Mouse (Mus musculus): Measurements from ENCODE around the gene Klf11. TPM values are rescaled to one million over a fixed set of nuclear protein-coding genes. Genes with fewer than 3 reads are reported as not detected.
"Not testable (repeated sequence)": the region's sequence is repeated elsewhere in the genome, so short reads cannot be mapped to it uniquely, and the experiment has no call there.

Gene Klf11
- polyA plus RNA-seq, 1 experiment = 11.8 TPM

- WGBS = 90% methylated on average over 5 of the region's 5 CpGs
Measured at GRCm38 (mm10) chr12:24626401-24626800, 24.7 kb upstream of the Klf11 start.

GRCm38 (mm10) chr12:24627215-24627614 is 23.9 kb upstream of the Klf11 start:
- no peak for TF ChIP-seq POLR2A (IDR thresholded peaks at IDR 0.05; ENCODE audit: borderline replicate concordance, control insufficient read depth, low read depth, low read length)
- no peaks in the 10 kb centered on the region for H3K4me1 ChIP-seq (ENCODE audit: control insufficient read depth, insufficient read depth, low read length)
- H3K4me3 ChIP-seq (replicated peaks; ENCODE audit: control insufficient read depth, low read depth, low read length) = no peak overlapping the region
- 63% methylated on average over 3 of the region's 3 CpGs for WGBS
- no peak overlapping the region for H3K27ac ChIP-seq (ENCODE audit: control insufficient read depth, insufficient read depth, low read depth, low read length, poor library complexity)

More at GRCm38 (mm10) chr12:24626401-24626800, 24.7 kb upstream of the Klf11 start:
- H3K27ac ChIP-seq (ENCODE audit: control insufficient read depth, insufficient read depth, low read depth, low read length, poor library complexity) = no peak overlapping the region
- H3K4me3 ChIP-seq (replicated peaks; ENCODE audit: control insufficient read depth, low read depth, low read length) = no peak overlapping the region
- H3K4me1 ChIP-seq (ENCODE audit: control insufficient read depth, insufficient read depth, low read length) = no peaks in the 10 kb centered on the region
- TF ChIP-seq POLR2A (IDR thresholded peaks at IDR 0.05; ENCODE audit: borderline replicate concordance, control insufficient read depth, low read depth, low read length) = no peak
- TF ChIP-seq CTCF (IDR thresholded peaks at IDR 0.05; ENCODE audit: control insufficient read depth, insufficient read depth, low read length) = no peak

GRCm38 (mm10) chr12:24630220-24630619 is 20.9 kb upstream of the Klf11 start:
- H3K27ac ChIP-seq (ENCODE audit: control insufficient read depth, insufficient read depth, low read depth, low read length, poor library complexity) = no peak overlapping the region
- WGBS = 33% methylated on average over 1 of the region's 1 CpGs
- TF ChIP-seq CTCF (IDR thresholded peaks at IDR 0.05; ENCODE audit: control insufficient read depth, insufficient read depth, low read length) = no peak
- TF ChIP-seq POLR2A (IDR thresholded peaks at IDR 0.05; ENCODE audit: borderline replicate concordance, control insufficient read depth, low read depth, low read length) = no peak
- no peak overlapping the region for H3K4me3 ChIP-seq (replicated peaks; ENCODE audit: control insufficient read depth, low read depth, low read length)
- peaks cover 3% of the 10 kb centered on the region for H3K4me1 ChIP-seq (ENCODE audit: control insufficient read depth, insufficient read depth, low read length)

GRCm38 (mm10) chr12:24632404-24632803 is 18.7 kb upstream of the Klf11 start:
- 71% methylated on average over 4 of the region's 4 CpGs for WGBS
- TF ChIP-seq POLR2A (IDR thresholded peaks at IDR 0.05; ENCODE audit: borderline replicate concordance, control insufficient read depth, low read depth, low read length) = no peak
- no peak for TF ChIP-seq CTCF (IDR thresholded peaks at IDR 0.05; ENCODE audit: control insufficient read depth, insufficient read depth, low read length)
- peaks cover 3% of the 10 kb centered on the region for H3K4me1 ChIP-seq (ENCODE audit: control insufficient read depth, insufficient read depth, low read length)

GRCm38 (mm10) chr12:24633753-24634191 is 17.3 kb upstream of the Klf11 start:
- Histone ChIP-seq H3K4me1 (ENCODE audit: control insufficient read depth, insufficient read depth, low read length) (peaks cover 3% of the 10 kb centered on the region), H3K27ac (ENCODE audit: control insufficient read depth, insufficient read depth, low read depth, low read length, poor library complexity) (peak overlapping the region; percentile 9; the same call in 1 of the 2 replicates)

More at GRCm38 (mm10) chr12:24632404-24632803, 18.7 kb upstream of the Klf11 start:
- Histone ChIP-seq H3K4me3 (replicated peaks; ENCODE audit: control insufficient read depth, low read depth, low read length) (no peak overlapping the region), H3K27ac (ENCODE audit: control insufficient read depth, insufficient read depth, low read depth, low read length, poor library complexity) (no peak overlapping the region)

GRCm38 (mm10) chr12:24634212-24634611 is 16.9 kb upstream of the Klf11 start:
- TF ChIP-seq POLR2A (IDR thresholded peaks at IDR 0.05; ENCODE audit: borderline replicate concordance, control insufficient read depth, low read depth, low read length) (no peak), CTCF (IDR thresholded peaks at IDR 0.05; ENCODE audit: control insufficient read depth, insufficient read depth, low read length) (no peak)
- Histone ChIP-seq H3K27ac (ENCODE audit: control insufficient read depth, insufficient read depth, low read depth, low read length, poor library complexity) (0 out of 2 replicates have a peak overlapping the region, but pooled peaks have one; percentile 9), H3K4me1 (ENCODE audit: control insufficient read depth, insufficient read depth, low read length) (peaks cover 3% of the 10 kb centered on the region), H3K4me3 (replicated peaks; ENCODE audit: control insufficient read depth, low read depth, low read length) (no peak overlapping the region)
- WGBS = 30% methylated on average over 4 of the region's 4 CpGs

More at GRCm38 (mm10) chr12:24633753-24634191, 17.3 kb upstream of the Klf11 start:
- TF ChIP-seq POLR2A (IDR thresholded peaks at IDR 0.05; ENCODE audit: borderline replicate concordance, control insufficient read depth, low read depth, low read length) = no peak
- H3K4me3 ChIP-seq (replicated peaks; ENCODE audit: control insufficient read depth, low read depth, low read length) = no peak overlapping the region
- WGBS = 13% methylated on average over 1 of the region's 1 CpGs

- no peak overlapping the region for H3K4me3 ChIP-seq (replicated peaks; ENCODE audit: control insufficient read depth, low read depth, low read length)
- 91% methylated on average over 3 of the region's 3 CpGs for WGBS
- H3K4me1 ChIP-seq (ENCODE audit: control insufficient read depth, insufficient read depth, low read length) = peaks cover 3% of the 10 kb centered on the region
- no peak overlapping the region for H3K27ac ChIP-seq (ENCODE audit: control insufficient read depth, insufficient read depth, low read depth, low read length, poor library complexity)
- TF ChIP-seq CTCF (IDR thresholded peaks at IDR 0.05; ENCODE audit: control insufficient read depth, insufficient read depth, low read length) = no peak
- no peak for TF ChIP-seq POLR2A (IDR thresholded peaks at IDR 0.05; ENCODE audit: borderline replicate concordance, control insufficient read depth, low read depth, low read length)
Measured at GRCm38 (mm10) chr12:24634648-24635047, 16.4 kb upstream of the Klf11 start.

- H3K27ac ChIP-seq (ENCODE audit: control insufficient read depth, insufficient read depth, low read depth, low read length, poor library complexity); H3K4me1 ChIP-seq (ENCODE audit: control insufficient read depth, insufficient read depth, low read length); H3K4me3 ChIP-seq (replicated peaks; ENCODE audit: control insufficient read depth, low read depth, low read length): not testable (repeated sequence)
- 96% methylated on average over 10 of the region's 10 CpGs for WGBS
Measured at GRCm38 (mm10) chr12:24638787-24639186, 12.3 kb upstream of the Klf11 start.

- Histone ChIP-seq H3K4me1 (ENCODE audit: control insufficient read depth, insufficient read depth, low read length) (no peaks in the 10 kb centered on the region; the same call in 1 of the 2 replicates), H3K4me3 (replicated peaks; ENCODE audit: control insufficient read depth, low read depth, low read length) (no peak overlapping the region), H3K27ac (ENCODE audit: control insufficient read depth, insufficient read depth, low read depth, low read length, poor library complexity) (no peak overlapping the region)
- TF ChIP-seq POLR2A (IDR thresholded peaks at IDR 0.05; ENCODE audit: borderline replicate concordance, control insufficient read depth, low read depth, low read length) = no peak
- no peak for TF ChIP-seq CTCF (IDR thresholded peaks at IDR 0.05; ENCODE audit: control insufficient read depth, insufficient read depth, low read length)
- 82% methylated on average over 4 of the region's 4 CpGs for WGBS
Measured at GRCm38 (mm10) chr12:24642370-24642802, 8.7 kb upstream of the Klf11 start.
